Mouse (Mus musculus) lung, adult 18-20 months (tissue): ENCODE measurements around the gene Agpat4.
A peak's percentile ranks its signal among the peaks of the same experiment; 100 is the strongest.
"Not testable (repeated sequence)": the region's sequence is repeated elsewhere in the genome, so short reads cannot be mapped to it uniquely, and the experiment has no call there.

Experiments
- DNase-seq, 2 experiments: peaks; one replicate each; pipeline ENCODE4 v3.0.0; 2022; ENCODE audit warnings: mixed read lengths in 2 of 2

Agpat4 gene

GRCm38 (mm10) chr17:12201086-12201485 is 82.6 kb downstream of the Agpat4 start:
- DNase-seq = no peak

GRCm38 (mm10) chr17:12203414-12203897 is 85.0 kb downstream of the Agpat4 start:
- DNase-seq = no peak

GRCm38 (mm10) chr17:12204246-12204645 is 85.7 kb downstream of the Agpat4 start:
- DNase-seq = no peak

GRCm38 (mm10) chr17:12204689-12205014 is 86.1 kb downstream of the Agpat4 start:
- DNase-seq = no peak

- DNase-seq = no peak
Observed at GRCm38 (mm10) chr17:12205015-12205693, 86.7 kb downstream of the Agpat4 start.

- no peak for DNase-seq
Observed at GRCm38 (mm10) chr17:12205694-12206075, 87.2 kb downstream of the Agpat4 start.

- no peak for DNase-seq
Observed at GRCm38 (mm10) chr17:12206248-12206647, 87.7 kb downstream of the Agpat4 start.

GRCm38 (mm10) chr17:12207022-12207548 is 88.6 kb downstream of the Agpat4 start:
- no peak for DNase-seq

- DNase-seq = no peak
Observed at GRCm38 (mm10) chr17:12209481-12209880, 91.0 kb downstream of the Agpat4 start.

- peak; percentile 79 to 83 for DNase-seq
Observed at GRCm38 (mm10) chr17:12210544-12211132, 92.1 kb downstream of the Agpat4 start.

GRCm38 (mm10) chr17:12211890-12212289 is 93.4 kb downstream of the Agpat4 start:
- no peak for DNase-seq

GRCm38 (mm10) chr17:12212341-12212740 is 93.8 kb downstream of the Agpat4 start:
- DNase-seq = no peak

- no peak for DNase-seq
Observed at GRCm38 (mm10) chr17:12213430-12213829, 94.9 kb downstream of the Agpat4 start.

GRCm38 (mm10) chr17:12216224-12216623 is 97.7 kb downstream of the Agpat4 start:
- DNase-seq = no peak

GRCm38 (mm10) chr17:12221926-12222325 is 103.4 kb downstream of the Agpat4 start:
- DNase-seq = no peak

- DNase-seq = no peak
Observed at GRCm38 (mm10) chr17:12223682-12224081, 105.2 kb downstream of the Agpat4 start.

- no peak for DNase-seq
Observed at GRCm38 (mm10) chr17:12224145-12224544, 105.6 kb downstream of the Agpat4 start.

- not testable (repeated sequence) for DNase-seq
Observed at GRCm38 (mm10) chr17:12224551-12224950, 106.0 kb downstream of the Agpat4 start.

GRCm38 (mm10) chr17:12225227-12225626 is 106.7 kb downstream of the Agpat4 start:
- DNase-seq = no peak

GRCm38 (mm10) chr17:12226551-12226950 is 108.0 kb downstream of the Agpat4 start:
- peak in 1 of 2 experiments; percentile 24 for DNase-seq

GRCm38 (mm10) chr17:12228001-12228400 is 109.5 kb downstream of the Agpat4 start:
- DNase-seq = no peak

GRCm38 (mm10) chr17:12228471-12228870 is 110.0 kb downstream of the Agpat4 start:
- DNase-seq = no peak

- DNase-seq = peak in 1 of 2 experiments; percentile 9
Observed at GRCm38 (mm10) chr17:12229756-12230155, 111.3 kb downstream of the Agpat4 start.

GRCm38 (mm10) chr17:12230167-12230566 is 111.7 kb downstream of the Agpat4 start:
- DNase-seq = no peak
